Mouse (Mus musculus): ENCODE measurements around the gene Gatc. TPM values are rescaled to one million over a fixed set of nuclear protein-coding genes. Genes with fewer than 3 reads are reported as not detected.
"Not testable (repeated sequence)": the region's sequence is repeated elsewhere in the genome, so short reads cannot be mapped to it uniquely, and the experiment has no call there.

Gene Gatc
- total RNA-seq (2021), result 10 to 100 TPM; 17.6 to 18.6 TPM

DNA sequence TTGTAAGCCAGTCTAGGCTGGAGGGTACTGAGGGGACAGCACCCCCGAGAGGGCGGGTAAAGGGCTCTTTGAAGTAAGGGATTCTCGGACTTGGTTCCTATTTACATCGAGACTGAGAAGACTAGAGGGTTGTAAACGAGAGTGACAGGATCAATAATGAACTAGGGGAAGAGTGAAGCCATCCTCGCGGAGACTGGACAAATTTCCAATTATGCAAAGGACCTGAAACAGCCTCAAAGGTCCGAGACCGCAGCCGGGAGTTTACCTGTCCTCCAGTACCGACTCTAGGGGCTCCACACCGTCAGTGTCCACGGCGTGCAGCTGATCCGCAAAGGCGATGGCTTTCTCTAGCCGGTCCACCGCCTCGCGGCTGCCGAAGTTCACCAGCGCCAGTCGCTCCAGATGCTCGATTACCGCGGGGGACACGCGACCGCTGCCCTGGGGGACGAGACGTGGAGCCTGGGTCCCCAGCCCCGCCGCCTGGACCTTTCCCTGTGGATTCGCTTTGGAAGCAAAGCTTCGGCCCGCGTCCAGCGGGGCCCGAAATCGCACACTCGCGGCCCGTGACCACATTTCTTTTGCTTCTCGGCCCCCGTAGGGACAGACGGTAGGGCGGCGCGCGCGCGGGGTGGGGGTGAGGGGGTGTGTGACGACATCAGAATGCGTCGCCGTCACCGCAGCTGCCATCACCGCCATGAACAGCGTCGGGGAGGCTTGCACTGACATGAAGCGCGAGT lies at the start of gene Gatc, which contains the start of gene Triap1:
TSS of gene Gatc (minus strand) at position 602 of the 737 bp plus-strand sequence.
TSS of gene Triap1 (plus strand) at position 649 of the 737 bp plus-strand sequence.
- DNase-seq, result peak; percentile 89 to 92
- intact Hi-C loops (cut with DNase I), result loop anchor here (1.0 to 2.0 kb wide), 3 partner anchors 13 to 68 kb away; partner anchors contain the start of genes Dynll1, Rnf10 and Srsf9

DNA sequence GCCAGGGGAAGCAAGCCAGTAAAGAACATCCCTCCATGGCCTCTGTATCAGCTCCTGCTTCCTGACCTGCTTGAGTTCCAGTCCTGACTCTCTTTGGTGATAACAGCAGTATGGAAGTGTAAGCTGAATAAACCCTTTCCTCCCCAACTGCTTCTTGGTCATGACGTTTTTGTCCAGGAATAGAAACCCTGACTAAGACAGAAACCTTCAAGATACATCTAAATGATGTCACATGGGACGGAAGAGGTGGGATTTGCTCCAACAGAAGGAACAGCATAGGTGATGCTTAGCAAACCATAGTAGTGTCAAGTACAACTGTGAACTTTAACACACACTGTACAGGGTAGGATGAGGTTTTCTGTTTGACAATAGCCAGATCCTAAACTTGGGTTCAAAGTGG lies 37.9 kb upstream of the Gatc start:
- DNase-seq; intact Hi-C loops (cut with DNase I): not testable (repeated sequence)

DNA sequence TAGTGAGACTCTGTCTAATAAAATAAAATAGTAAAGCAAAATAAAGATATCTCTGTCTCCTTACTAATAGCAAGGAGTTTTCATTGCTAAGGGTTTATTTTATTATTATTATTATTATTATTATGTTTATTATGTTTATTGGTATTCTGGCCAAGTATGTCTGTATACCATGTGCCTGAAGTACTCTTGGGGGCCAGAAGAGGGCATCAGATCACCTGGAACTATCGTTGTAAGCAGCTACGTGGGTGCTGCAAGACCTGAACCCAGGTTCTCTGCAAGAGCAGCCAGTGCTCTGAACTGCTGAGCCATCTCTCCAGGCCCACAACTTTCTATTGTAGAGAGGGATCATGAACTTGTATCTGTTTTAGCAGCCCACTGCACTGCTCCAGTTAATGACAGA lies 34.5 kb upstream of the Gatc start:
- DNase-seq, result no peak
- intact Hi-C loops (cut with DNase I), result no loop called here

DNA sequence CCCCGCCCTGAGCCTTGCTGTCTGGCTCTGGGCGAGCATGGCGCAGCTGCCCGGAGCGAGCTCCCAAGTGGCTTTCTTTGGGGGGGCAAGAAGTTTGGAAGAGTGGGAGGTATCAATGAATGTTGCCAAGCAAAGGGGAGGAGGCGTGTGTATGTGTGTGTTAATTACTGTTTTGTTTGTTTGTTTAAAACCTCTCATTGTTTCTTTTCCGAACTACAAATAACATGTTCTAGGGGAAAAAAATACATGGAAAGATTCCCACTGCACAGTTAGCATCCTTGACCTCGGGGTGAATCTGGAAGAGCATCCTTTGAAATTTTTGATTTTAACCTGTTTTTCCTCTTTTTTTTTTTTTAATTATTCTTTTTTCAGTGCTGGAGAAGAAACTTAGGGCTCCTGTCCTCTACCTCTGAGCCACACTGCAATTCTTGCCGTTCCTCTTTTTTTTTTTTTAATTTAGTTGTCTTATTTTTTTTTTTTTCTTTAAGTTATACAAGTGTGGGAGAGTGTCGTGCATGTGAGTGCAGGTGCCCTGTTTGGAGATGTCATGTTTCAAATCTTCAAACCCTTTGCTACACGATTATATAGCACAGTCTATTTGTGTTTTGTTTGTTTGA lies 33.3 kb upstream of the Gatc start:
- intact Hi-C loops (cut with DNase I), result no loop called here

DNA sequence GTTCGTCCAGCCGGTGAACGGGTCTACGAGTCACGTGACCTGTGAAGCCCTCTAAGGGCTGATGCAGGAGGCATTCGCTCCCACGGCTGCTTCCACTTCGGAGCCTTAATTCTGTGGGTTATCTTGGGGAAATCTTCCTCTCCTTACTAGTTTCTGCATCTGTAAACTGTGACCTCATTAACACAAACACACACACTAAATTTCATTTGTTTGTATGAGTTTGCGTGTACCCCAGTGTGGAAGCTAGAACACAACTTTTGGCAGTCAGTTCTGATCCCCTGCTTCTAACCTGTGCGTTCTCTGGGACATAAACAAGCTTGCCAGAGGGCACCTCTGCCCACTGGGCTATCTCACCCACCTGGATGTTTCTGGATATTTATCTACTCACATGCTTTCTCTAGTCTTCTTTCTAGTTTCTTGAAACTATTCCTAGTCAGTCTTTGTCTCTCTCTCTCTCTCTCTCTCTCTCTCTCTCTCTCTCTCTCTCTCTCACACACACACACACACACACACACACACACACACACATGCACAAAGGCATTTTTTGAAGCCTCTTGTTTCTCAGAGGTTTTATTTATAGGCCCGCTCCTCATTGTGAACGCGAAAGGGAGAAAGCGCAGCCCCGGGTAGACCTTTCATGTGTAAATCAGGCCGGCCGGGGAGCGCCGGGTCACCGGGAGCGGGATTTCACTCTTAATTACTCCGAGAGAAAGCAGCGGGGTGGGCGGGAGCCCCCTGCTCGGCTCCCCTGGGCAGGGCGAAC lies 32.6 kb upstream of the Gatc start:
- intact Hi-C loops (cut with DNase I), result no loop called here
- DNase-seq, result no peak

More for the DNA sequence above, 33.3 kb upstream of the Gatc start:
- no peak for DNase-seq

DNA sequence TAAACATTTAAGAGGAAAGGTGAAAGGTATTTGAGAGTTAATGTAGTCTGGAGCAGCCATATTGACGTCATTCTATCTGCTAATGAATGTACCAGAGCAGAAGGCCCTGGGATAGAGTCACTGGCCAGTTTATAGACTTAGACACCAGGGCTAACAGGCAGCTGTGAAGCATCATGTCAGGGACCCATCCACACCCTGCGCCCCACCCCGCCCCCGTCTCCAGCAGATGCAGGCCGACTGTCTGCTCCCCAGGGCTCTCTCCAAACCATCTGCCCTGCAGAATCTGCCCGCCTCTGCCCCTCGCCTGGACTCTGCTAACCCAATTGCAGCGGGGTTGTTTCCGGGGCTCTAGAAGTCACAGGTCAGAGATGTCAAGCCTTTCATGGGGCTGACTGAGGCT lies 30.8 kb upstream of the Gatc start:
- no peak for DNase-seq
- intact Hi-C loops (cut with DNase I), result no loop called here

DNA sequence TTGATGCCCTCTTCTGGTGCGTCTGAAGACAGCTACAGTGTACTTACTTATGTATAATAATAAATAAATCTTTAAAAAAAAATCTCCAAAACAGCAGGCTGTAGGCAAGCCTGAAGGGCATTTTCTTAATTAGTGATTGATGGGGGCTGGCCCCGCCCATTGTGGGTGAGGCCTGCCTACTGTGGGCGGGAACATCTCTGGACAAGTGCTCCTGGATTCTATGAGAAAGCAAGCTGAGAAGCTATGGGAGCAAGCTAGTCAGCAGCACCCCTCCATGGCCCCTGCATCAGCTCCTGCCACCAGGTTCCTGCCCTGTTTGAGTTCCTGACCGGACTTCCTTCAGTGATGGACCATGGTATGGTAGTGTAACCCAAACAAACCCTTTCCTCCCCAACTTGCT lies 23.8 kb upstream of the Gatc start:
- intact Hi-C loops (cut with DNase I), result no loop called here
- DNase-seq, result no peak

DNA sequence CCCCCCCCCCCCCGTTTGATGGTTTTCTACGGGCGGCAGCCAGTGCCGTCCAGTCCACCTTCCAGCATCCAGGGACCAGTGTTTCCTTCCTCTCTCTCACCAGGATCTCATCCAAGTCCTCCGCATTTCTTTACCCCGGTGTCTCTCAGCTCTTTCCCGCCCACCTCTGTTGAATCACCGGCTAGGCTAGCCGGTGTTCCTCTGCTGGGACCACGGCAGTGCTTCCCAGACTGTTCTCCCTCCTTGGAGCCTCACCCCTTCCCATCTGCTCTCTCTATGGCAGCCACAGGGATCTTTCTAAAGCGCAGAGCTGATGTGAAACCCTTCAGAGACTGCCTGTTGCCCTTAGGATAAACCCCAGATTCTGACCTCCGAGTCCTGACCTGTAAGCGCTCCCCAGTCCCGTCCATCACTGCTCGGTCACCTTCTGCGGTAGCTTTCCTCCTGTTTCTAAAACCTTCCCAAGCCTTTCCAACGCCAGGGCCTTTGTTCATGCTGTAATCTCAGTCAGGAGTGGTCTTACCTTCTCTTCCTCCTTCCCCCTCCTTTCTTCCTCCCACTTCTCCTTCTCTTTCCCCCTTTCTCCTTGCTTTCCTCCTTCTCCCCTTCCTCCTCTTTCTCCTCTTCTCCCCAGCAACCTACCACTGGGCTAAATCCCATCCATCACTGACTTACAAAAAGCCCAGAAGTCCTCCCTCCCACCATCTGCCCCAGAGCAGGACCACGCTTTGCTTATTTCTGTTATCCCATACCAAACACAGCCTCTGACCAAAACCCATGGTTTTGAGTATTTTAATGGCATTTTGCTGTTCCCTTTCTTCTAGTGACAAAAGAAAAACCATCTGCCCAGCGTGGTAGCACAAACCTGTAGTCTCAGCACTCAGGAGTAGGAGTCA lies 22.1 kb upstream of the Gatc start:
- intact Hi-C loops (cut with DNase I), result no loop called here
- no peak for DNase-seq

DNA sequence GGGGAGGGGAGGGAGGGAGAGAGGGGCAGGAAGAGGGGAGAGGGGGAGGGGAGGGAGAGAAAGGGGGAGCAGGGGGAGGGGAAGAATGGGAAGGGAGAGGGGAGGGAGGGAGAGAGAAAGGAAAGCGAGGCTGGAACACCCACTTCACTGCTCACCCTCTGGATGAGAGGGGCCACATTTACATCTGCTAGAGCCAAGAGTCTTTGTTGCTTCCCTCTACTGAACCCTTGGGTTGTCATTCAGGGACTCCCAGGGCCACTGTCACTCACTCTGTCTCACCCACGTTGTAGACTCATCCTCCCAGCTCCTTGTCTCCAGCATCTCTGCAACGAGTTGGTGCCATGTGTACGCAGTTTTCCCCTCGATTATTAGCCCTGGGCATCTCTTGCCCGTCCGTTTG lies 21.2 kb upstream of the Gatc start:
- DNase-seq, result no peak
- intact Hi-C loops (cut with DNase I), result no loop called here

DNA sequence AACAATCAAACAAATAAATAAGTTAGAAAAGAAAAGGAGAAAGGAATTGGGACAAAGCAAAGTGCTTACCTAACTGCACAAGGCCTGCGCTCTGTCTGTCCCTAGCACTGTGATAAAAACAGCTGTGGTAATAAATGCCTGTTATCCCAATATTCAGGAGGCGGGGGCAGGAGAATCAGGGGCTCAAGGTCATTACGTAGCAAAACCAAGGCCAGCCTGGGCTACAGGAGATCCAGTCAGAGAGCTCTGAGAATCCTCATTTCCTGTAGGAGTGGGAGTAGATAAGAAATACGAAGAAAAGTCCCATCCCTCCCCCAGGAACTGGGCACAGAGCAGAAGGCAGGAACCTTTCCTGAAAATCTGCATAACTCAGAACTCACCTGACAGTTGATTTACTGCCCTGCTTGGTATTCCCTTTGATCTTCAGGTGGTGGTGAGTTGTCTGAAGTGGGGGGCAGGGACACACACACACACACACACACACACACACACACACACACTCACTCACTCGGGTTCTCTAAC lies 18.9 kb upstream of the Gatc start:
- intact Hi-C loops (cut with DNase I), result loop anchor here (1.0 kb wide), 1 partner anchor 81 kb away; no protein-coding TSS in a partner anchor
- no peak for DNase-seq

DNA sequence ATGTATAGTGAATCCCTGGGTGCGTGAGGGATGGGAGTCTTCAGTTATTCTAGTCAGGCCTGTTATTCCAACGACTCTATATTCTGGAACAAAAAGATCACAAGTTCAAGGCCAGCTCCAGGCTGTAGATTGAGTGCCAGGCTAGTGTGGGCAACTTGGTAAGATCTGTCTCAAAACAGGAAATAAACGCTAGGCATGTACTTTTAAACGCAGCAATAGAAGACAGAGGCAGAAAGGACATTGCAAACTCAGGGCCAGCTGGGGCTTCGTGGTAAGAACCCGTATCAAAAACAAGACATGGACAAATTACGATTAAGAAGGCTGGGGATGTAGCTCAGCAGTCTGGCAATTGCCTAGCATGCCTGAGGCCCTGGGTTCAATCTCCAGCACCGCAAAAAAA lies 18.5 kb upstream of the Gatc start:
- DNase-seq, result no peak
- intact Hi-C loops (cut with DNase I), result loop anchor here (1.0 kb wide), 1 partner anchor 82 kb away; no protein-coding TSS in a partner anchor

DNA sequence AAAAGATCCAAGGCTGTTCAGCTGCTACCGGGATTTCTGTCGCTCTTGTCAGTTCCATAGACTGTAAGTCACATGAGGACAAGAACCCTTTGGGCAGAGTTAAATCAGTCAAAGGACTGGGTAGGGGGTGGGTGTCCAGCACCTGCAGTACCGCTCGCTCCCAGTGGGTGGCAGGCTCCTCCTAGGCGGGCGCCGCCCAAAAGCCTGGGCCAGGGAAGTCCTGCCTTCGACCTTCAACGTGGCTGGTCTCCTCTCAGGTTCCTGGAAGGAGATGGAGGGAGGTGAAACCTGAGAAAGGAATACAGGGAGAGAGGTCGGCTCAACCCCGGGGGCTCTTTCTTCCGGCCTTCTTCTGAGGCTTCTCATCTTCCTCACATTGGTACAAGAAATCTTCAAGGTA lies 17.9 kb upstream of the Gatc start:
- intact Hi-C loops (cut with DNase I), result loop anchor here (1.0 kb wide), 1 partner anchor 82 kb away; no protein-coding TSS in a partner anchor
- DNase-seq, result peak; percentile 83 to 90

DNA sequence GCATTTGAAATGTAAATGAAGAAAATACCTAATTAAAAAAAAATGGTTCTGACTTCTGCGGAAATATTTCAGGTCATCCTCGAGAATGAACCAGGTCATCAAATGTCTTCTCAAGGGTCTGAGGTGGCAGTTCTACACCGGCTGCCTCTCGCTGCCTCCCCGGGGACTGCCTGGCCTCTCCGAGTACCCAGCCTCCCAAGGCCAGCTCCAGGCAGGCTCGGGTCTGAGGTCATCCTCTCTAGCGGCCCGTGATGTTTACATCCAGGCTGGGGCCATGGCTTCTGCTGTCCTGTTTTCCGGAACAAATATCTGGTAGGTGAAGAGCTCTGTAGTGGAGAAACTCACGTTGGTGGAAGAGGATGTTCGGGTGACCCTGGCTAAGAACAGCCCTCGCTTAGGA lies 14.1 kb upstream of the Gatc start:
- no peak for DNase-seq
- intact Hi-C loops (cut with DNase I), result no loop called here

DNA sequence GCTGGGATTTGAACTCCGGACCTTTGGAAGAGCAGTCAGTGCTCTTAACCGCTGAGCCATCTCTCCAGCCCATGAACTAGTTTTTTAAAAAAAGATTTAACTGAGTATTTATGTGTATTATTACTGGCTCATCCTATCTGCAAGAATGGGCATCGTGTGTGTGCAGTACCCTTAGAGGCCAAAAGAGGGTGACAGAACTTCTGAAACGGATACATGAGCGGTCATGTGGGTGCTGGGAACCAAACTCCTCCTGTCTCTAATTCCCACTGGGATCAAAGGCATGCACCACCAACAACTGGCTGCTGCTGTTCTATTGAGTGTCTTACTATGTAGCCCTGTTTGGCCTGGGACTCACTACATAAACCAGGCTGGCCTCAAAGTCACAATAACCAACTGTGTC lies 10.4 kb upstream of the Gatc start:
- DNase-seq, result no peak
- intact Hi-C loops (cut with DNase I), result no loop called here

DNA sequence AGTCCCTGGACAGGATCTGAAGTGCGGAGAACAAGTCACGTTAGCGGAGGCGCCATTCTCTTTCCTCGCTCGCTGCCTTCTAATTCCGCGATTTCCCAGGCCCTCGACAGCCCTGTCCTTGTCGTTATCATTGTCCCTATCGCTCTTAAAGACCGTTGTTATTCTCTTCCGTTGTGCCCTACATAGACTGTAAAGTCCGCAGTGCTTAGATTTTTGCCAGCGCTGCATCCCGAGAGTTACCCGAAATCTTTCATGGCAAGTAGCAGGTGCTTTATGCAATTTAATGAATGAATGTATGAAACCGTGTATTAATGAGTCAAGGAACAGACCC lies 8.2 kb upstream of the Gatc start:
- intact Hi-C loops (cut with DNase I), result loop anchor here (5.0 kb wide), 1 partner anchor 222 kb away; no protein-coding TSS in a partner anchor
- DNase-seq, result no peak

DNA sequence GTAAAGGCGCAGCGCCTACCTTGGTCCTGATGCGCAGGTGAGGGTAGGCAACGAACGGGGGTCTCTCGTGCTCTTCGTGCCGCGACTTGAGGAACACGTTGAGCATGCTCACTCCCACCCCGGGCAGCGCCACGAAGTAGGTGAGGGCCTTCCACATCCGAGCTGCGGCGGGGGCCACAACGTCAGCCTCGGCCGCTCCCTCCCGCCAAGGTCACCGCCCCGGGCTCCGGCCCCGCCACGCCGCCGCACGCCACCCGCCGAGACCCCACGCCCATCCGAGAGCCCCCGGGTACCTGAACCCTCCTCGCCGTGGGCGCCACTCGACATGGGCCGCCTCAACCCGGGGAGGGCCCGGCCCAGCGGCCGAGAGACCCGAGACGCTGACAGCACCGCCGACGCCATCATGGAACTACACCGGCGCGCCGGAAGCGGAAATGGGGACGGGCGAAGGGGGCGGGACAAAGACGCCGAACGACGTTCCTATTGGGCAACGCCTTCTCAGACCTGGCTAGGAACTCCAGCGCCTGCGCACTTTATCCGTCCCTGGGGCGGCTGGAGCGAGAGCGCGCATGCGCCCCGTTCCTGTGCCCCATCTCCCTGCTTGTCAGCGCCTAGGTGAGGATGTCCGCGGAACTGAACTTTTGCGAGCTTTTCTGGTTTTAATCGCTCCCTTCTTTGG lies 7.7 kb upstream of the Gatc start, which contains the start of gene Cox6a1:
TSS of gene Cox6a1 (minus strand) at position 436 of the 679 bp plus-strand sequence.
- intact Hi-C loops (cut with DNase I), result loop anchor here (5.0 kb wide), 1 partner anchor 221 kb away; no protein-coding TSS in a partner anchor
- peak; percentile 98 to 99 for DNase-seq

DNA sequence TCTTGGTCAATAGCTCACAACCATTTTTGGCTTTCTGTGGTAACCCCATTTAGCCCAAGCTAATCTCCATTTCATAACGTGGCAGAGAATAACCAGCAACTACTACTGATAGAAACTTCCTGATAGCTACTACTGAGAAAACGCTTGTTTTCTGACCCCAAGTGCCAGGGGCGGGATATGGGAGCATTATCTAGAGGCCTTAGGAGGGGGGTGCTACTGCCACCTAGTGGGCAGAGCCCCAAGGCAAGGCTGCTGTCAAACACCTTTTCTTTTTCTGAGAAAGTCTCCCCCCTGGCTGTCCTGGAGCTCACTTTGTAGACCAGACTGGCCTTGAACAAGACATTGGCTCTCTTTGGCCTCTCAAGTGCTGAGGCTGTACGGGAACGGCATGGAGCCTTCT lies 6.6 kb upstream of the Gatc start:
- intact Hi-C loops (cut with DNase I), result loop anchor here (2.0 to 5.0 kb wide), 2 partner anchors 109 to 220 kb away; no protein-coding TSS in a partner anchor
- DNase-seq, result peak; percentile 83 to 85

DNA sequence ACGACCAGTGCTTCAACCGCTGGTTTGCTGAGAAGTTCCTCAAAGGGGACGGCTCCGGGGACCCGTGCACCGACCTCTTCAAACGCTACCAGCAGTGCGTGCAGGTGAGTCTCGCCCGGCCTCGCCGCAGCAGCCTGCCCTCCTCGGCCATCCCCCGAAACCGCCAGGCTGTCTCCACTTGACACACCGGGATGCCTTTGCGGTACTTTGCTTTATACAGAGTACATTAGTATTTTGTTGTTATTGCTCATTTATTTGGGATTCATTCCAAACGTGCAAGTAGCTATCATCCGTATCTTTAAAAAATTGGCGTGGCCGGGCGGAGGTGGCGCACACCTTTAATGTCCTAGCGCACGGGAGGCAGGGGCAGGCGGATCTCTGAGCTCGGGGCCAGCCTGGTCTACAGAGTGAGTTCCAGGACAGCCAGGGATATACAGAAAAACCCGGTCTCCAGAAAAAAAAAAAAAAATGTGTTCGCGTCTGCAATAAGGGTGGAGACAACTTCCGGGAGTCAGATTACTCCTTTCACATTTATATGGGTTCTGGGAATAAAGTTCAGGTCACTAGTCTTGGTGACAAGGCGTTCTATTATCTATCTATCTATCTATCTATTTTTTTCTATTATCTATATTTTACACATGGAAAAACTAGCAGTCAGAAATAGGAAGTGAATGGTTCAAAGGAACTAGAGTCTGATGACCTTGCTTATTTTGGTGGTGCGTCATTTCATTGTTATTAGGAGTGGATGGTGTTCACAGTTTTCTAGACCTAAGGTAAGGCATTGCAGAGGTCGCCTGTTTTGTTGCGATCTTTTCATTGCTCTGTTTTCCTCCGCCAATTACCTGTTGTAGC lies 562 bp upstream of the Gatc start:
- intact Hi-C loops (cut with DNase I), result loop anchor here (2.0 kb wide), 2 partner anchors 41 to 69 kb away; partner anchors contain the start of genes Dynll1 and Rnf10
- DNase-seq, result no peak

Data from heart, postnatal 36 days (tissue).